Mouse (Mus musculus) megakaryocyte, embryonic 14.5 days (primary cell): ENCODE data around the gene Dexi.

ENCODE experiments used
- FLI1 ChIP-seq: IDR thresholded peaks from 2 replicates; pipeline ENCODE4 v1.6.1; 2012; ENCODE audit warnings: low read length, inconsistent platforms, mixed read lengths
- GATA1 ChIP-seq: IDR thresholded peaks from 3 replicates; pipeline ENCODE4 v1.6.1; 2012; ENCODE audit warnings: mixed read lengths, low read length, inconsistent platforms, borderline replicate concordance

DNA sequence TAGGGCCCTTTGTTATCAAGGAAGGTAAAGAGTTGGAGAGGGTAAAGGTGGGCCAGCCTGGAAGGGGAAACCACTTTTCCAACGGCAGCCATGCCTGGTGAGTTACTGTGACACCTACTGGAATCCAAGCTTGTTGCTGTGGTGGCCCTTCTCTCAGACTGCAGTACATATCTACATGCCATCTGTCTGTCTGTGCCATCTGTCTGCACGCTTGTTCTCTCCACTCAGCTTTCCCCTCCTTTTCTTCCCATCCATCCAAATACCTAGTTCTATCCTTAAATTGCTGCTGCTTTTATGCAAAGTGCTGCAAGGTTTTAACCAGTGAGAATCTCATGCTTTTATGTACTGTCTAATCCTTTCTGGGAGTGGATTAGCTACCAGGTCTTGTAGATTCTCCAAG lies 6.7 kb upstream of the Dexi start:
- TF ChIP-seq FLI1 (no peak), GATA1 (no peak)
